Mouse (Mus musculus): ENCODE results near the gene Dgat2l6.
A peak's percentile ranks its signal among the peaks of the same experiment; 100 is the strongest.

Gene Dgat2l6

GRCm38 (mm10) chrX:100524471-100524870 lies at the start of gene Dgat2l6:
Gene Dgat2l6, plus strand, starts transcription at chrX:100524838.
- no peak for DNase-seq (ENCODE audit: low spot score in 2 of 2)

GRCm38 (mm10) chrX:100475569-100476223 lies 48.9 kb upstream of the Dgat2l6 start:
- DNase-seq (ENCODE audit: low spot score in 2 of 2): no peak

GRCm38 (mm10) chrX:100480317-100480716 lies 44.3 kb upstream of the Dgat2l6 start:
- peak in 1 of 2 experiments; percentile 25 for DNase-seq (ENCODE audit: low spot score in 2 of 2)

GRCm38 (mm10) chrX:100493500-100494067 lies 31.1 kb upstream of the Dgat2l6 start:
- DNase-seq (ENCODE audit: low spot score in 2 of 2): no peak

- DNase-seq (ENCODE audit: low spot score in 2 of 2): peak; percentile 68 to 77
These were observed 30.3 kb upstream of the Dgat2l6 start, which contains the start of gene Igbp1 for GRCm38 (mm10) chrX:100494068-100494978. Gene Igbp1, plus strand, starts transcription at chrX:100494291.

GRCm38 (mm10) chrX:100504175-100504851 lies 20.3 kb upstream of the Dgat2l6 start:
- no peak for DNase-seq (ENCODE audit: low spot score in 2 of 2)

- no peak for DNase-seq (ENCODE audit: low spot score in 2 of 2)
These were observed 16.5 kb upstream of the Dgat2l6 start for GRCm38 (mm10) chrX:100508164-100508563.

- no peak for DNase-seq (ENCODE audit: low spot score in 2 of 2)
These were observed 14.7 kb upstream of the Dgat2l6 start for GRCm38 (mm10) chrX:100509921-100510320.

- no peak for DNase-seq (ENCODE audit: low spot score in 2 of 2)
These were observed 8.0 kb upstream of the Dgat2l6 start for GRCm38 (mm10) chrX:100516683-100517082.

- no peak for DNase-seq (ENCODE audit: low spot score in 2 of 2)
These were observed 7.0 kb upstream of the Dgat2l6 start for GRCm38 (mm10) chrX:100517626-100518025.

- no peak for DNase-seq (ENCODE audit: low spot score in 2 of 2)
These were observed 6.1 kb upstream of the Dgat2l6 start for GRCm38 (mm10) chrX:100518532-100518931.

- no peak for DNase-seq (ENCODE audit: low spot score in 2 of 2)
These were observed 31.4 kb downstream of the Dgat2l6 start for GRCm38 (mm10) chrX:100556026-100556425.

GRCm38 (mm10) chrX:100565696-100566095 lies 41.1 kb downstream of the Dgat2l6 start:
- no peak for DNase-seq (ENCODE audit: low spot score in 2 of 2)

- no peak for DNase-seq (ENCODE audit: low spot score in 2 of 2)
These were observed 47.3 kb downstream of the Dgat2l6 start, which contains the start of gene Awat1 for GRCm38 (mm10) chrX:100571951-100572350. Gene Awat1, plus strand, starts transcription at chrX:100572251.

GRCm38 (mm10) chrX:100594791-100595190 lies 70.2 kb downstream of the Dgat2l6 start, which contains the start of gene P2ry4:
Gene P2ry4, minus strand, starts transcription at chrX:100594869.
- DNase-seq (ENCODE audit: low spot score in 2 of 2): no peak
